Mouse (Mus musculus): ENCODE results near the gene Mrps6.

- no peak for TF ChIP-seq CTCF (IDR thresholded peaks at IDR 0.05 in 2 of 3, conservative IDR thresholded peaks at IDR 0.05 in 1 of 3; ENCODE audit: control insufficient read depth in 1 of 3, insufficient read depth in 1 of 3, low read depth in 2 of 3, low read length in 3 of 3, poor library complexity in 1 of 3, severe bottlenecking in 1 of 3)
- TF ChIP-seq USF1 (IDR thresholded peaks at IDR 0.05; ENCODE audit: low read depth, low read length) = no peak
- no peak for TF ChIP-seq HCFC1 (IDR thresholded peaks at IDR 0.05; ENCODE audit: low read depth, low read length)
- TF ChIP-seq MEF2A (IDR thresholded peaks at IDR 0.05; ENCODE audit: extremely low read depth, insufficient replicate concordance, low read depth, low read length, poor library complexity, severe bottlenecking) = no peak
- TF ChIP-seq GATA1 (IDR thresholded peaks at IDR 0.05; ENCODE audit: low read depth, low read length) = no peak
- TF ChIP-seq TAL1 (IDR thresholded peaks at IDR 0.05; ENCODE audit: low read length) = no peak
- no peak for TF ChIP-seq POLR2A (IDR thresholded peaks at IDR 0.05; ENCODE audit: control insufficient read depth in 1 of 2, insufficient read depth in 1 of 2, low read depth in 1 of 2, low read length in 2 of 2, poor library complexity in 1 of 2)
- no peak for TF ChIP-seq CHD1 (IDR thresholded peaks at IDR 0.05; ENCODE audit: low read depth, low read length)
Measured at GRCm38 (mm10) chr16:92158461-92159091, 100.5 kb downstream of the Mrps6 start.

All from MEL (cell line).